Mouse (Mus musculus) gastrocnemius, adult 2 months (tissue): ENCODE results near the gene Flcn. TPM values are rescaled to one million over a fixed set of nuclear protein-coding genes. Genes with fewer than 3 reads are reported as not detected.
"Not testable (repeated sequence)": the region's sequence is repeated elsewhere in the genome, so short reads cannot be mapped to it uniquely, and the experiment has no call there.

ENCODE experiments used
- DNase-seq: peaks from one replicate; pipeline ENCODE4 v3.0.0; 2022
- H3K27ac ChIP-seq: fragments of 200-600 bp; 2 replicates; pipeline ENCODE4 v1.8.1; 2022; ENCODE audit warnings: mild to moderate bottlenecking
- H3K4me3 ChIP-seq: fragments of 200-600 bp; 2 replicates; pipeline ENCODE4 v1.8.1; 2022; ENCODE audit warnings: mild to moderate bottlenecking, moderate library complexity
- CTCF ChIP-seq: fragments of 200-600 bp; IDR thresholded peaks from 2 replicates; pipeline ENCODE4 v1.8.1; 2022; ENCODE audit warnings: antibody characterized with exemption, mild to moderate bottlenecking, moderate library complexity
- intact Hi-C: fragments of 180-260 bp; cut with DNase I; formaldehyde crosslinking; loops from one replicate; pipeline ENCODE4 v1.15.1; 2025
- long read RNA-seq, 2 experiments: library from polyadenylated mRNA; stranded (forward); transcript quantifications; one replicate each; pipeline ENCODE4 v2.0.0; 2021
- total RNA-seq, 2 experiments: library from RNA; stranded (reverse); gene quantifications; 2 replicates each; pipeline ENCODE4 v1.2.3; 2021

Flcn gene
- 10 to 100 TPM; 46.3 to 51.3 TPM for total RNA-seq
- long read RNA-seq, experiment 1, transcript Flcn-203 (13 exons, 3,437 nt) = major isoform, 79 of 102 reads
- long read RNA-seq, experiment 1, partial matches to known transcripts = 4 of 102 reads
- long read RNA-seq, experiment 1, other reads (novel, unspliced or antisense) = 19 of 102 reads
- long read RNA-seq, experiment 2, transcript Flcn-203 (13 exons, 3,437 nt) = major isoform, 53 of 69 reads
- long read RNA-seq, experiment 2, partial matches to known transcripts = 6 of 69 reads
- long read RNA-seq, experiment 2, other reads (novel, unspliced or antisense) = 10 of 69 reads

DNA sequence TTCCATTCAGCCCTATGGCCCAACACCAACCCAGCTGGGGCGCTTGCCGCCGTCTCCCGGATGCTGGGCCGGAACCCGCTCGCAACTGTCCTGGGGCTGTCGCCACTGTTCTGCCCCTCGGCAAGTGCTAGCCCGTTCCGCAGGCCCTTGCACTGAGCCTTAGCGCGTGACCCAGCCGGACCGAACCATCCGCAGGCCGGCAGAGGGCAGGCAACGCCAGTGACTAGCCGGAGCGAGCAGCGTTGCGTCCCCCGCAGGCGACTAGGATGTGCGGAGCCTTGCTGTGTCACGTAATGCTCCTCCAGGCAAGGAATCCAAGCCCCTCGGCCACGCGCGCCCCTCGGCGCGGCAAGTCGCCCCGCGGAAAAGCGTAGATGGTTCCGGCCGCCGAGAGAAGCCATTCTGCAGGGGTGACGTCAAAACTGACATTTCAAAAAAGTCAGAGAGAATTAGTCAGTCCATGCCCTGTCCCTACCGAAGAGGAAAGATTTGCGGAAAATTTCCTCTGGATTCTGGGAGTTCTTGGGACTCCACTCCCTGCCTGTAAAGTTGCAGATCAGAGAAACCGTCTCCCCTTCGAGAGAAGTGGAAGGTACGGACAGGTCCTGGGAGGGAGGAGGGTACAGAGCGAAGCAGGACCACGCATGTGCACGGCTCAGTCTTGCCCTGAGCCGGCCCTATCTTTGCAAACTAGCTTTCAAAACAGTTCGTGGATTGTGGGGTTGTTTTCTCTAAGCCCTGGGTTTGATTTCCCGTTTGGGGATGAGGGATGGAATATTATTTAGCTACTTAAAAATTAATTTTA is at the start of gene Flcn:
TSS of gene Flcn (minus strand) at position 347 of the 805 bp plus-strand sequence.
- peak within 1 kb of the TSS; percentile 73 for H3K4me3 ChIP-seq
- intact Hi-C loops = no loop called here
- peak within 1 kb of the TSS; percentile 100 for H3K27ac ChIP-seq
- DNase-seq = peak; percentile 93
- TF ChIP-seq CTCF = peak; percentile 34

DNA sequence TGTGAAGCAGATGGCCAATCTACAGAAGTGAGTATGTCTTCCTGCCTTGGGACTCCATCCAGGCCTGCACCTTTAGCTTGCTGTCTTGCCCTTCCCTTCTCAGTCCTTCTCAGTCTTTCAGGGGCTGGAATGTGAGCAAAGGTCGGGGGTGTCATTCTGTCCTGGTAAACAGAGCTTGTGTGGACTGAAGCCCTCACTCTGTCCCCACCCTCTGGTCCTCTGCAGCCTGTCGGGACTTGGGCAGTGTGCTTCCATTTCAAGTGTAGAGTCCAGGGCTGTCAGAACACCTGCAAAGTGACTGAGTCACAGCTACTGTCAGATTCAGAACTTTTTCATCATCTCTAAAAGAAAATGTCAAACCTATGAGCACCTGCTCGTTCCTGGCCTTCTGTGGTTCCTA is 43.0 kb upstream of the Flcn start:
- no peak overlapping the region for H3K27ac ChIP-seq
- DNase-seq = no peak
- intact Hi-C loops = no loop called here
- no peak overlapping the region for H3K4me3 ChIP-seq
- no peak for TF ChIP-seq CTCF

DNA sequence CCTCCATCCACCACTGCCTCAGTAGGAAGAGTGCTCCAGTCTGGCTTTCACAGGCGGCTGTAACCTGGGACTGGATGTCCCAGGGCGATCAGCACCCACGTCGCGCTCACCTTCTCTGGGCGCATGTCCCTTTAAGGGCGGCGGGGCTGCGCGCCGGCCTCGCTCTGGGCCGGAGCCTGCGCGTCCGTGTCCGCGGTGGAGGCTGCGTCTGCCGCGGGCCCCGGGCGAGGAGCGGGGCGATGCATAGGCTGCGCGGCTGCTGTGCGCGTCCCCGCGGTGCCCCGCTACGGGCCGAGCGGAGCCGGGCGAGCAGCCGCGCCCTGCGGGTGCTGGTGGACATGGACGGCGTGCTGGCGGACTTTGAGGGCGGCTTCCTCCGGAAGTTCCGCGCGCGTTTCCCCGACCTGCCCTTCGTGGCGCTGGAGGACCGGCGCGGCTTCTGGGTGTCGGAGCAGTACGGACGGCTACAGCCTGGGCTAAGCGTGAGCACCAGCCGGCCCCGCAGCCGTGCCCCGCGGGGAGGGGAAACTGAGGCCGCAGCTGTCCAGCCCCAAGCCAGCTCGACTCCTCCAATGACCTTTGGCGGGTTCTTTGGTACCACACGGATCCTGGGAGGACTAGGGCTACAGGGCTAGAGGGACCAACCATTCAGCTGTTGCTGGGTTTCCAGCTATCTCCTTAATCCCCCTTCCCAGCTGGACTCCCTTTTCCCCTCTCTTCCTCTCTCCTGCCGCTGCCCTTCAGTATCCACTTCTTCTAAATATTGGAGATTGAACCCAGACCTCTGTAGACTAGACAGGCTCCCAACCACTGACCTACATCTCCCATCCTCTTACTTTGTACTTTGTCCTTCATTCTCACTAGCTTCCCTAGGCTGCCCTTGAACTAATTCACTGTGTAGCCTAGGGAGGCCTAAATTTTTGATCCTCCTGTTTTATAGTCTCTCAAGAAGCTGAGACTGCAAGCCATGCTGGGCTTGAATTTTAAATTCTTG is 38.4 kb upstream of the Flcn start:
- intact Hi-C loops = no loop called here
- peak; percentile 90 for DNase-seq
- TF ChIP-seq CTCF = peak; percentile 11; the same call in 1 of the 2 replicates
- H3K27ac ChIP-seq = peak overlapping the region; percentile 95
- H3K4me3 ChIP-seq = peak overlapping the region; percentile 88

DNA sequence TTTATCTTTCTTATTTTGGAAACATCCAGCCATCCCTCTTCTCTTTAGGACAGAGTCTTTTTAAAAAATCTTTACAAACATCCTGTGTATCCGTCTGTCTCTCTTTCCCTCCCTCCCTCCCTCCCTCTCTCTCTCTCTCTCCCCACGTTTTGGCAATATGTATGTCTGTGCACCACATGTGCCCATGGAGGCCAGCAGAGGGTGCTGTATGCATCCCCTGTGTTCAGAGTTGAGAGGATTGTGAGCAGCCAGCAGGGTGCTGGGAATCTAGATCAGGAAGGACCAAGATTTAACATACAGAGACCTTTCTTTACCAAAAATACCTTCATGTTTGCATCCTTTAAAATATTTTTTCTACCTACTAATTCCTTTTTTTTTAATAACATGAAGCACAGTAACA is 37.3 kb upstream of the Flcn start:
- Histone ChIP-seq H3K27ac (peak overlapping the region; percentile 95; the same call in 1 of the 2 replicates), H3K4me3 (peak overlapping the region; percentile 88)
- peak; percentile 66 for TF ChIP-seq CTCF
- peak; percentile 65 for DNase-seq
- intact Hi-C loops = no loop called here

DNA sequence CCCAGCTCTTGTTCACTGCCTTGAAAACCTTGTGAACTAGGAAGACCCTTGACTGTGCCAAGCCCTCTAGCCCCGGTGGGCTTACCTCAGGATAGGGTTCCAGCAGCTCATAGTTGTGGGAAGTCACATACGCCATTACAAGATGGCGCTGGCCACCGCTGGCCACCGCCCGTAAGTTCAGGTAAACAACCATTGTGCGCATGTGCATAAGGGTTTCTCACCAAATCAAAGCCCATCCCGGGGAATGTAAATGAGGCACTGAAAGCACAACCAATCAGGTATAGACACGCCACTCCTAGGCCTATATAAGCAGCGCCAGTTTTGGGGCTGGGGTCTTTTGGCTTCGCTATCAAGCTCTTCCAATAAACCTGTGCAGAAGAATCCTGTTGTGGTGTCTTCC is 36.5 kb upstream of the Flcn start:
- no peak overlapping the region for H3K4me3 ChIP-seq
- DNase-seq = no peak
- no peak for TF ChIP-seq CTCF
- H3K27ac ChIP-seq = no peak overlapping the region
- intact Hi-C loops = no loop called here

DNA sequence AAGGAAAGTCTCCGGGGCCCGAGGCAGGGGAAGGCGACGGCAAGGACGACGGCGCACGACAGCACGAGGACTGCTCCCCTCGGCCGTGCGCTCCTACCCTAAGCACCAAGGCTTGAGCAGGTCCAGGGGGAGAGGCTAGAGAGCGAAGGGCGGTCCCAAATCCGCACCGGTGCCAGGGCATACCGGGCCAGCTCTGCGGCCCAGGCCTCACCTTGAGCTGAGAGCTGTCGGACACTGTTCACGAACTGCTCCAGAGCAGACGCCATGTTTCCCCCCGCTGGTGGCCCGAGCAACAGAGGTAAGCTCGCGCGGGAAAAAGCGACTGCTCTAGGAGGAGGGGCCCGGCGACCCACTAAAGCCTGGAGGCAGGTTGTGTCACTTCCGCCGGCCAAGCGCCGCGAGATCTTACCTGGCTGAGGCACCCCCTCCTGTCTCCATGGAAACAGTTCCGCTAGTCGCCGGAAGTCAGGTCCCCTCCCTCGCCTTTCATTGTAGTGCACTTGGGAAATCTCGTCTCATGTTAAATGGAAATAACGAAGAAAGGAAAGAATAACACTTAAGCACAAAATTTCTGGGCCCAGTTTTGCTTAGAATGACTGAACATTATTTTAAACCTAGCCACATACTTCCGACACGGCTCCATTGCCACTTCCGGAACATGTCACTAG is 29.8 kb upstream of the Flcn start, which contains the start of gene Cops3:
TSS of gene Cops3 (minus strand) at position 380 of the 668 bp plus-strand sequence.
- H3K4me3 ChIP-seq = peak within 1 kb of the TSS; percentile 81
- peak; percentile 97 for DNase-seq
- H3K27ac ChIP-seq = peak within 1 kb of the TSS; percentile 98
- no peak for TF ChIP-seq CTCF
- intact Hi-C loops = no loop called here

DNA sequence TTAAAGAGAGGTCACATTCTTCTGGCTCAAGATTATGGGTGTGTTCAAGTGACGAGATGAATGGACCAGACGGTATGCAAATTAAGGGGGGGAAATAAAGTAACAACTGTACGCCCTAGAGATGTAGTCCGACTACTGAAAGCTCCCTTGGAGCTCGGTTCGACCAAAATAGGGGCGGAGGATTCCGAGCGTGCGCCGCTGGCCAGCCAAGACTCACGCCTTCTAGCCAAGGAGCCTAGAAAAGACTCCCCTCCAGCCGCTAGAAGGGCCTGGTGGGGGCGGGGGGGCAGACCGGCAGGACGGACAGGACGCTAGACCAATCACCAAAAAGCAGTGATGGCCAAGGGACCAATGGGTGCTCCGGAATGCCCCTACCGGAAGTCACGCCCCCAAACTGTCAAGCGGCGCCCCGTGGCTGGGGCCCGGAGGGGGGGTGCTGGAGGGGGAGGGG is 29.2 kb upstream of the Flcn start, which contains the start of gene Nt5m:
TSS of gene Nt5m (plus strand) at position 440 of the 451 bp plus-strand sequence.
- Histone ChIP-seq H3K27ac (peak within 1 kb of the TSS; percentile 98), H3K4me3 (peak within 1 kb of the TSS; percentile 81)
- intact Hi-C loops = no loop called here
- TF ChIP-seq CTCF = no peak
- DNase-seq = peak; percentile 97

DNA sequence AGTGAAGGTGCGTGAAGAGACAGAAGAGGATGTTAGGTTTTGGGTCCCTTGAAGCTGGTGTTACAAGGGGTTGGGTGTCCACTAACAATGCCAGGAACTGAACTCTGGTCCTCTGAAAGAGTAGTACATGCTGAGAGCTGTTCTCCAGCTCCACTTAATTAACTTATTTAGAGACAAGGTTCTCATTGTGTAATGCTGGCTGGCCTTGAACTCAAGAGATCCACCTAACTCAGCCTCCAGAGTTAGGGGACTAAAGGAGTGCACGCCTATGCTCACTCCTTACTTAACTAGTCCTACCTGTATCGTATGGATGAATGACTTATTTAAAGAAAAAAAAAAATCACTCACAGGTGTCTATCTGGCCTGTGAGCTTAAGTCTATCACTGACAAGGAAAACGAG is 28.6 kb upstream of the Flcn start:
- Histone ChIP-seq H3K4me3 (peak overlapping the region; percentile 81), H3K27ac (peak overlapping the region; percentile 98)
- no peak for TF ChIP-seq CTCF
- intact Hi-C loops = no loop called here
- no peak for DNase-seq

DNA sequence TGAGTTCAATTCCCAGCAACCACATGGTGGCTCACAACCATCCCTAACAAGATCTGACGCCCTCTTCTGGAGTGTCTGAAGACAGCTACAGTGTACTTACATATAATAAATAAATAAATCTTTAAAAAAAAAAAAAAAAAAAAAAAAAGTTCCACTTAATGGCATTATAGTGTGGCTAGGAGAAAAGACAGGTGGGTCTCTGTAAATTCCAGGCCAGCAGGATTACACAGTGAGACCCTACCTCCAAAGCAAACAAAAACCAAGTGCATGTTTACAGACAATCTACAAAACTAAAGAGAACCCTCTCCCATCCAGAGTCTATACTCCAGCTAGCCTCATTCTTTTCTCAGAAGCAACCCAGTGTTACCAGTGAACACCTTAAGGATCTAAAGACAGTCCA is 28.0 kb upstream of the Flcn start:
- DNase-seq, H3K27ac ChIP-seq, intact Hi-C loops: not testable (repeated sequence)
- H3K4me3 ChIP-seq = peak overlapping the region; percentile 81

DNA sequence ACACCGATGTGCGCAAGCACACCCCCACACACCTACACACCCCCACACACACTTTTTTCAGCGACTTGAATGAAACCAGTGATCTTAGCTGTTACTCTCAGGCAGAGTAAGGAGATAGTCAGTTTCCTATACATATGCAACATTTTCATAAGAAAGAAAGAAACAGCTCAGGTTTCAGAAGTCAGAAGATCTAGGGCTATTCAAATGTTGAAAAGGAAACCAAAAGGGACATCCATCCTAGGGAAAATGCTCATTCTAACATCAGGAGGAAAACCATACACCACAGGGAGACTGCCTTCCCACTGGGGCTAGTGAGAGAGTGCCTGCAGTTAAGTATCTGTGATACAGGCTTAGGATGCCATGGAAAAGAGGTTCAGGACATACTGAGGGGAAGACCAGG is 11.8 kb upstream of the Flcn start:
- Histone ChIP-seq H3K27ac (no peak overlapping the region), H3K4me3 (no peak overlapping the region)
- no peak for DNase-seq
- intact Hi-C loops = no loop called here
- no peak for TF ChIP-seq CTCF

DNA sequence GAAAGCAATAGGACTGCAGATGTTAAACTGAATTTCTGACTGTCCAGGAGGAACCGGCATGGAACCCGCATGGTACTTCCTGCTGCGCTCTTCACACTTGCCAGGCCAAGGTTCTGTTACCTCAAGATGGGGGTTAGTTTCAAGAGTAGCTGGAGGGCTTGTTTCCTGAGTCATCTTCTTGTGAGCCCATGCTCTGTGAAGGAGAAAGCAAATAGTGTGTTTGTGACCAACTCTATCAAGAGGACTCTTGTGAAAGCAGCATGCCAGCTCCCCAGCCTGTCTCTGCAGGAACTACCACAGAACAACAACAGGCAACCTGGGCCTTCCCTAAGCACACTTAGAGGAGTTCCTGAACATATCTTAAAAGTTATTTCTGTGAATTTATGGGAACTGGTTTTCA is 8.1 kb upstream of the Flcn start:
- no peak for TF ChIP-seq CTCF
- intact Hi-C loops = no loop called here
- no peak overlapping the region for H3K4me3 ChIP-seq
- H3K27ac ChIP-seq = no peak overlapping the region
- no peak for DNase-seq

DNA sequence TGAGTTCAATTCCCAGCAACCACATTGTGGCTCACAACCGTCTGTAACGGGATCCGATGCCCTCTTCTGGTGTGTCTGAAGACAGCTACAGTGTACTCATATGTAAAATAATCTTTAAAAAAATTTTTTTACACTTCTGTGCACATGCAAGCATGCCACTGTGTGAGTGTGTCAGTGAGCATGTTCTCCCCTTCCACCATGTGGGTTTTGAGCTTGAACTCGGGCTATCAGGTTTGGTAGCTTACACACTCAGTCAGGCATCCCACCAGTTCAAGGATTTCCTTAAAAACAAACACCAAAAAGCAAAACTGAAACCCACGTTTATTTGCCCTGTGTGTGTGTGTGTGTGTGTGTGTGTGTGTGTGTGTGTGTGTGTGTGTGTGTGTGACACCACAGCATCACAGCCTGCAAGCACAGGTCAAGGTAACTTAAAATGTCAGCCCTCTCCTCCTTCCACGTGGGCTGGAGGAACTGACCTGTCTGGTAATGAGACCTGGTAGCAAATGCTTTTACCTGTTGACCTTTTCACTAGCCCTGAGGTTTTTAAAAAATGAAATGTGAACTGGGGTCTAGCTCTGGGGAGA is 5.8 kb upstream of the Flcn start:
- no peak for DNase-seq
- TF ChIP-seq CTCF = no peak
- Histone ChIP-seq H3K27ac (no peak overlapping the region), H3K4me3 (no peak overlapping the region)
- intact Hi-C loops = no loop called here
